Mouse (Mus musculus): Measurements from ENCODE around the gene Sult6b2.
A peak's percentile ranks its signal among the peaks of the same experiment; 100 is the strongest.

The Sult6b2 gene

DNA sequence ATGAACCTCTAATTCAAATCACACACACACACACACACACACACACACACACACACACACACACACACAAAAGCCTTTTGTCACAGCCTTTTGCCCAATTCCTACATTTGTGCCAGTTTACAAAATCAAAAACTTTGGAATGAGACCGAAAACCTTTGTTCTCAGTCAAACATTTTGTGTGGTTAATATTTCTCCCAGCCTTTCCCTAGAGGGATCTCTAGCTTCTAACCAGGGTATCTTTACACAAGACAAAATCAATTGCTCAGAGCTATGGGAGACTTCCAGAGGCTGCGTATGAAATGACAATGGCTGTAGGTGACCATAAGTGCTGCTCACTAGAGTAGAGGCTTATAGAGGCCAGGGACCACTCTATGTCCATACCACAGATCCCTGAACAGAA, 66.1 kb downstream of the Sult6b2 start:
- no peak for DNase-seq (ENCODE audit: low read depth, low spot score)

DNA sequence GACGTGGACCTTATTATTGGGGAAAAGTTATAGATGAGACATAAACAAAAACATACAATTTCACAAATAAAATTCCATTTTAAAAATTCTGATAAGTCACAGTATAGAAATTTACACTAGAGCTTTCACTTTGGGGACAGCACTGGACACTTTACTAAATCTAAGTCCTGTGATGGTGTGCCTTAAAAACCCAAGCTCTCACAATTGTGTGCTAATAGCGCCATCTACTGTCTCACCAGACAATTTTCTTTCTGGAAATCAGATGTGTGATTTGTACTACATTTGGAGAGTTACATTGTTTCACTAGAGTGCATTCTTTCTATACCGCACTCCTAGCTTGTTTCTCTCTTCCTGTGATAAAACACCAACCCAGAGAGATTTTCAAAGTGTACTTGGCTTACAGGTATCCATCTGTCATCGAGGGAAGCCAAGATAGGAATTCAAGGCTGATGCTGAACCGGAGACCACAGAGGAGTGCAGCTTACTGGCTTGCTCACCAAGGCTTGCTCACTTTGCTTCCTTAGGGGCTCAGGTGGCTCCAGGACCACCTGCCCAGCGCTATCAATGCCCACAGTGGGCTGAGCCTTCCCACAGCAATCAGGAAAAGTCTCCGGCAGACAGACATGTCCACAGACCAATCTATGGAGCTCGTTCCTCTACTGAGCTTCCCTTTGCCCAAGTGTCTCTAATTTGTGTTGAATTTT, 68.8 kb downstream of the Sult6b2 start:
- peak; percentile 58 for DNase-seq (ENCODE audit: low read depth, low spot score)

Measured in ES-CJ7 (cell line).